Mouse (Mus musculus) G1E (cell line): ENCODE data around the gene Pla2g16.

Experiments used
- CTCF ChIP-seq: IDR thresholded peaks from 2 replicates; pipeline ENCODE4 v1.5.1; 2012; ENCODE audit warnings: low read depth, low read length, inconsistent platforms, mixed read lengths
- GATA1 ChIP-seq: IDR thresholded peaks from 2 replicates; pipeline ENCODE4 v1.6.1; 2012; ENCODE audit warnings: borderline replicate concordance, low read length, inconsistent platforms, mixed read lengths
- GATA2 ChIP-seq: IDR thresholded peaks from 2 replicates; pipeline ENCODE4 v1.6.1; 2012; ENCODE audit warnings: low read depth, low read length, inconsistent platforms, borderline replicate concordance
- POLR2AphosphoS5 ChIP-seq: IDR thresholded peaks from 2 replicates; pipeline ENCODE4 v1.6.1; 2012; ENCODE audit warnings: low read depth, low read length, inconsistent platforms; ENCODE audit not compliant: insufficient replicate concordance
- TAL1 ChIP-seq: conservative IDR thresholded peaks from 2 replicates; pipeline ENCODE4 v1.6.1; 2012; ENCODE audit warnings: low read depth, low read length, inconsistent platforms, mixed read lengths

GRCm38 (mm10) chr19:7533891-7534290 lies 23.4 kb upstream of the Pla2g16 start:
- no peak for TF ChIP-seq CTCF
- TF ChIP-seq TAL1, result no peak
- TF ChIP-seq POLR2AphosphoS5, result no peak
- no peak for TF ChIP-seq GATA1
- TF ChIP-seq GATA2, result no peak
